Mouse (Mus musculus) cerebellum, postnatal 36 days (tissue): ENCODE results near the gene Spag16.

Source experiments
- DNase-seq, 2 experiments: peaks; one replicate each; pipeline ENCODE4 v3.0.0; 2021 to 2022; ENCODE audit warnings: mixed read lengths in 2 of 2

The Spag16 gene

DNA sequence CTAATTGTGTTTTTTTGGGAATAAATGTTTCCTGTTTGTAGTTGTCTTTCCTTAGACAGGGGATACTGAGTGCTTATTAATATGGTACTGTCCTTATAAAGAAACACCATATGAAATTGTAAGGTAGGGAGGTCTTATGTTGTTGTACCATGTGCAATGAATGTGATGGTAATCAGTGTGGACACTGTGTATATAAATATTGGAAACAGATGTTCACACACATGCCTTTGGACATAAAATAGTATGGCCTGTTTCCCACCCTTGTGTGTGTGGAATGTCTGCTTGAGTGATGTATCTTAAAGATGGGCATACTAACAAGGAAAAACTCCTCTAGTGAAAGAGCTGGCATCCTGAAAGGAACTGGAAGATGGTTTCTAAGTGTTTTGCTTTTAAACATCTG is 692.1 kb downstream of the Spag16 start:
- DNase-seq: no peak

DNA sequence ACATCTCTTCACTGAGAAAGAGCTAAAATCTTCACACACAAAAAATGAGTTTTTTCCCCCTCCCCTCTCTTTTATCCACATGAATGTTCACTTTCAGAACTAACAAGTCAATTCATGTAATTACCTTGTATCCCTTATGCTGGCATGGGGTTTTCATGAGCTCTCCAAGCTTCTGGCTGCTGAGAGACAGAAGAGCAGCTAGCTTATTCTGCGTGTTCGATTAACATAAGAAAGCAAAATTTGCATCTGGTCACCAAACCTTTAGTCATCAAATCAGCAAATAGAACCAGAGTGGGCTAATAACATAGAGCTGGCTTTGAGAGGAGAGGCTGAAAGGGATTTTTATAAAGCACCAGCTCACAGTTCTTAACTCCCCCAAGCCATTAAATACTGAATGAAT is 700.4 kb downstream of the Spag16 start:
- DNase-seq: no peak

DNA sequence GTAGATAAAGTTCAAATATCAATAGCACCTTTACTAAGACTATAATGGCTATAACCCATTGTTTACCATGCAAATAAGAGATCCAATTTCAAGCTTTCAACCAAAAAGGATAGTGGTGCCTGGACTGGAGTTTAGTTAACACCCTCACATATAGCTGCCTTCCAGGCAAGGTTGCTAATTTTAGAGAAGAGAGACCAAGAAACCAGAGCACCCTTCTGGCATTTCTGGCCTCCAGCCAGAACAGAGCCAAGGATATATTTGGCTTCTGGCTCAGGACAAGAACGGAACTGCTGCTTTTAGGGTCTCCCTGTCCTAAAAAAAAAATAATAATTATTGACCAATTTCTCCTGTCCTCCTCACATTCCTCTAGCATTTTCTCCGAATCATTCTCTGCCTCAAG is 703.0 kb downstream of the Spag16 start:
- peak; percentile 4 for DNase-seq

DNA sequence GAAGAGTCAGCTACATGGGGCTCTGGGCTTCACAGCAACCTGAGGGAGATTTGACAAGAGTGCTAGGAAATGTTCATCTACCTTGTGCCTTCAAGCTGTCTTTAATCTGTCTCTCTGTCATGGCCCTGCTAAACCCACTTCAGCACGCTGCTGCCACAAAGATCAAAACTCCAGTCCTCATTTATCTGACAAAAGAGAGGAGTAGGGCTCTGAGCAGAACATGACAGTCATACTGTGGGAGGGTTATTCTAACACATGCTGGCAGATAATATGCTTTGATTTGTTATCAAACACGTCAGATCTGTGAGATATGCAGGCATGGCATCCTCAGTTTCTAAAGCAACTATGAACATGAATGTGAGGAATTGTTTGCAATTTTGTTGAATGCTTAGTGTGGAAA is 725.1 kb downstream of the Spag16 start:
- DNase-seq: no peak

DNA sequence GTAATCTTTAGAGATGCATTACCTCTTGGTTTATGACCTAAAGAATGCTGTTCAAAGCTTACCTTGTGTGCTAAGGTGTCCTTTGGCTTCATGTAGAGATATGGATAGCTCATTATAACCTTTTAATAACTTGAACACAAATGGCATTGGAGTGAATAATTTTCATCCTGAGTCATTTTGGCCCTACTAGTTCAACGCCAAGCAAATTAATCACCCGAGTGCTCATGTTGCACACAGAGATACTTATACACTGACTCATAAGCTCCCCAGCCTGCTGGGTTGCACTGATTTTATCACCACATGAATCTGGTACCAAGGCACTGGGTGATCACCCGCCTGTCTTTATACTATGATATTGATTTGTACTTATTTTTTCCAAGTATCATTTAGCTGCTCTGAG is 795.0 kb downstream of the Spag16 start:
- DNase-seq: no peak

DNA sequence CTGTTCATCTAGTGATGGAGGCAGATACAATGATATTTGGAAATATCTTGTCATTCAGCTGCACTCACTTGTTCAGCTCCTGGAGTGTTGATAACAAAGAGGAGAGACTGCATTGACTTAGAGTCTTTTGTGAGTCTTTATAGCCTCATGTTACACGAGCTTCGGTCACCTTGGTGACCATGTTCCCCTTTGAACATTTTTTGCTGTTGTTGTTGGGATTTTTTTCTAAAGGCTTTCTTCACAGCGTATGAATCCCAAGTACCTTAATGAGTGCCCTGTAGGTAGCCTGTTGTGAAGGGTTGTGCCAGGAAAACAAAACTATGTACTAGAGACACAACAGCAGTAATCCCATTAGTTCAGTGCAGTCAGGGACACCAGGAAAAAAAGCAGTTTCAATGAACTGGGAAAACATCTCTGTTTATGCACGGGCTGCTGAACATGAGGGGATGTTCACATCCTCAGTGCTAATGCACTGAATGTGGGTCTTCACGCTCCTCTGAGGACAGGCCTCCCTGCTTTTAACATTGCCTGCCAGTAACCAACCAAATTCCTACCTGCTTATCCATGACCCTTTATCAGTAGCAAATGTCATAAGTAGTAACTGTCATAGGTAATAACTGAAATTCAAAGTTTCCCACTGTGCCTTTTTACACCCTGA is 798.2 kb downstream of the Spag16 start:
- DNase-seq: no peak

DNA sequence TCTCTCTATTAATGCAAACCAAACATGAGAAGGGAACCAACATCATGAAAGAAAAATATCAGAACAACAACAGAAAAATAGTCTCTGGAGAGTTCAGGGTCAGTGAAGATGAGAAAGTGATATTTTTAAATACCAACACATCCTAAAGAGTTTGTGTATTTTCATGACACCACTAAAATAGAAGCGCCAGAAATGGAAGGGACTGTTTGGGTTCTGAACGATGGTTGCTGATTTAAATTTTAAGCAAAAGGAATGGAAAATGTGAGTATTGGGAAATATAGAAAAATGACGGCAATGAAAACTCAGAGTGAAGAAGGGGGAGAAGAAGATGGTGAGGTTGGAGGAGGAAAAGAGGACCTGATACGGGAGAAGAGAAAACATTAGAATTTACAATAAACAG is 825.9 kb downstream of the Spag16 start:
- no peak for DNase-seq

DNA sequence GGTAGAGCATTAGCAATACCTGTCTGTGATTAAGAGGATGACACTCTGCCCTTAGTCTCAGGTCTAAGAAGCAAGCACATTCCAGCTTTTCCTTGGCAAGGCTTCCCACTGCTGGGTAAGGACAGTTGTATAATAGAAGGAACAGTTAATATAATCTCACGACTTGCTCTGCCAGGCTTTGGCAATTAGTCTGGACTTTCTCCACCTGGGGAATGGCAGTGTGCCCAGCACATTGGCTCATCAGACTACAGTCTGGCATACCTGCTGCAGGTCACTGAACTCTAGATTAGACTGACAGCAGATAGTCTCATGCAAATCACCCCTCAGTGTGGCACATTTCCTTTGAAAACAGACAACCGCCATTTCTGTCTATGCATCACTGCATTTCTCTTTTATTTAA is 865.8 kb downstream of the Spag16 start:
- DNase-seq: peak; percentile 66 to 69

DNA sequence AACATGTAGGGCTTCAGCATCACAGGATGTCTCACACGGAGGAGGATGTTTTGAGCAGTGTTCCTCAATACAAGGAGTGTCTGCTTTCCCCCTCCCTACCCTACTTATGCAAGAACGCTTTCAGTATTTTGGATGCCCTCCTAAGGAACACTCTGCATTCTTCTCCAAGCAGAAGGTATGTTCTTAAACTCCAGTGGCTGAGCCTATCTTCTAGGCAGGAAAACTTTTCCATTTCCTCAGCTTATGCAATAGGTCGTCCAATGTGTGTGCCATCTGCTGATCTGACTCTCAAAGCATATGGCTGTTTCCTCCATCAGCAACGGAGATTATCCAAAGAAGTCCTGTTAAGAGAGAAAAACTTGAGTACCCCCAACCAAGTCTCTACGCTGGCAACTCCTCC is 873.5 kb downstream of the Spag16 start:
- DNase-seq: no peak

DNA sequence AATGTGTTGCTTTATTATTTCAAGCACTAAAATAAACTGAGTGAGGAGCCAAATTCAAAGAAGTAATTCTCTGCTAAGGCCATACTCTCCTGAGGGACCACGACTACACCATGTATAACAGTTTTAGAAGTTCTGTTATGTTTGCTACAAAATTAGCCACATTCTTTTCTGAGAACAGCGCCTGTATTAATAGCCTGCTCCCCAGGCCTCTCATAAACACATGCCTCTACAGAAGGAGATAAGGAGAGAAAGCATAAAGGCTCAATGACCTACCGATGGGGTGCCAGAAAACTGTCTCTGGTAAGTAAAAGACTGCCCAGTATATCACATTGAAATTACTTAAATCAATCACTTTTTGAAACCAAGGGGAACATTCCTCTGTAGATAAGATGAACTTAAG is 877.2 kb downstream of the Spag16 start:
- no peak for DNase-seq

DNA sequence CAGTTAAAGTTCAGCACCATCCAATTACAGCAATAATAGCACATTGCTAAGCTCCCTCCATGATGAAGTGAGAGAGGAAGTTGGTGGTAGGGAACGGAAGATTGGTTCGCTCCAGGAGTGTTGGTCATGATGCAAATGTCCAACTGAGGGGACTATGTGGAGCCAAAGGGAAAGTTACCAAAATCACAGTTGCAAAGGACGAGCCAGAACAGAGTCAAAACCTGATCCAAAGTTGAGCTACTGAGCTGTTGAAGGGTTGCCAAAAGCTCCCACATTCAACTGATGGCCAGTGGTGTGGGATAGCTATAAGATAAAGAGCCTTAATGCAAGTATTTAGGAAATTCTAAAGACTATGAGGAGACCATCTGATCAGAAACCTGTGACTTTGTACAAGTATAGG is 879.1 kb downstream of the Spag16 start:
- no peak for DNase-seq

DNA sequence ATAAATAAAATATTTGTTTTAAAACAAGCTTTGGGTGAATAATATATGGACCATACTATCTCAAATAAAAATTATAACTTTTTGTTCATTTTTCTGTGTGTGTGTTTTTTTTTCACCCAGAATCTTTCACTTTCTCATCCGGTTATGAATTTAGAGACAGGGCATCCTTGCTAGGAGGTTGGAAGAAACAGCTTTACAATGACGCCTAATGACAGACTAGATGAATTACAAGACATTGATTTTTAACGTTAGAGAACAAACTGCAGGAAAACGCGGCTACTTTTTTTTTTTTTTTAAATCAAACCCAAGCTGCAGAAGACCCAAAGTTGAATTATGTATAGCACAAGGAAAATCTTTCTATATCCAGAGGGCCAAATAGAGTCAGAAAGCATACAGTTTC is 898.3 kb downstream of the Spag16 start:
- DNase-seq: no peak

DNA sequence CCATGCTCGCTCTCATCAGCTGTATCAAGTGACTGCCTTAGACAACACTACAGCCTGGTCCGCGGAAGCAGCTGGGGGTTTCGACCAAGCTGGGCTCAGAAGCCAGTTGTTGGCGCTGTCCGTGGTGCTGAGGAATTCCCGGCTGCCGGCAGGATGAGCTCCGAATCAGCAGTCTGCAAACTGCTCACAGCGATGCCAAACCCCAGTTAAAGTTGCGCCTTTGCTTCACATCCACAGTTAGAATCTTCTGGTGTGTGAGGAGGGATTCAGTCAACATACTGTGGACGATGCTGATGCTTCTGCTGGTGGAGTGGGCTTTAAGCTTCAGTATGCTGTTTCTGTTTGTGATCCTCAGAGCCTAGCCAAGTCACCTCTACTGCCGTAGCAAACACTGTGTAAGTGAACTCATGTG is 898.9 kb downstream of the Spag16 start, which contains the start of gene Vwc2l:
Vwc2l (plus strand) TSS at position 61 of the 412 bp plus-strand sequence.
- peak; percentile 7 to 11 for DNase-seq
